Mouse (Mus musculus) erythroblast, embryonic 14.5 days (primary cell): Measurements from ENCODE around the gene Pkib. TPM values are rescaled to one million over a fixed set of nuclear protein-coding genes. Genes with fewer than 3 reads are reported as not detected.

Experiments used
- H3K27me3 ChIP-seq: 2 replicates; pipeline ENCODE4 v1.6.1; 2012; ENCODE audit warnings: inconsistent platforms; ENCODE audit not compliant: control insufficient read depth
- H3K36me3 ChIP-seq: 2 replicates; pipeline ENCODE4 v1.6.1; 2012; ENCODE audit warnings: mild to moderate bottlenecking, inconsistent platforms; ENCODE audit not compliant: control insufficient read depth
- H3K4me1 ChIP-seq: 2 replicates; pipeline ENCODE4 v1.6.1; 2012; ENCODE audit warnings: inconsistent platforms; ENCODE audit not compliant: control insufficient read depth
- H3K4me3 ChIP-seq: replicated peaks from 2 replicates; pipeline ENCODE3; 2012; ENCODE audit warnings: moderate library complexity, mild to moderate bottlenecking, inconsistent platforms
- H3K9me3 ChIP-seq: 2 replicates; pipeline ENCODE4 v1.6.1; 2012; ENCODE audit warnings: low read length, inconsistent platforms, mixed read lengths; ENCODE audit not compliant: control insufficient read depth
- GATA1 ChIP-seq: IDR thresholded peaks from 2 replicates; pipeline ENCODE4 v1.6.1; 2012; ENCODE audit warnings: low read length, inconsistent platforms, mixed read lengths
- TAL1 ChIP-seq: IDR thresholded peaks from 3 replicates; pipeline ENCODE4 v1.6.1; 2012; ENCODE audit warnings: low read length, inconsistent platforms, mixed read lengths
- polyA plus RNA-seq: library from polyadenylated mRNA; stranded (reverse); fragments of >175 nt; gene quantifications from 2 replicates; pipeline ENCODE4 v1.2.3, GENCODE M21; 2012

Pkib gene
- polyA plus RNA-seq, result 0.01 TPM in 1 of 2 replicates, not detected in the other

DNA sequence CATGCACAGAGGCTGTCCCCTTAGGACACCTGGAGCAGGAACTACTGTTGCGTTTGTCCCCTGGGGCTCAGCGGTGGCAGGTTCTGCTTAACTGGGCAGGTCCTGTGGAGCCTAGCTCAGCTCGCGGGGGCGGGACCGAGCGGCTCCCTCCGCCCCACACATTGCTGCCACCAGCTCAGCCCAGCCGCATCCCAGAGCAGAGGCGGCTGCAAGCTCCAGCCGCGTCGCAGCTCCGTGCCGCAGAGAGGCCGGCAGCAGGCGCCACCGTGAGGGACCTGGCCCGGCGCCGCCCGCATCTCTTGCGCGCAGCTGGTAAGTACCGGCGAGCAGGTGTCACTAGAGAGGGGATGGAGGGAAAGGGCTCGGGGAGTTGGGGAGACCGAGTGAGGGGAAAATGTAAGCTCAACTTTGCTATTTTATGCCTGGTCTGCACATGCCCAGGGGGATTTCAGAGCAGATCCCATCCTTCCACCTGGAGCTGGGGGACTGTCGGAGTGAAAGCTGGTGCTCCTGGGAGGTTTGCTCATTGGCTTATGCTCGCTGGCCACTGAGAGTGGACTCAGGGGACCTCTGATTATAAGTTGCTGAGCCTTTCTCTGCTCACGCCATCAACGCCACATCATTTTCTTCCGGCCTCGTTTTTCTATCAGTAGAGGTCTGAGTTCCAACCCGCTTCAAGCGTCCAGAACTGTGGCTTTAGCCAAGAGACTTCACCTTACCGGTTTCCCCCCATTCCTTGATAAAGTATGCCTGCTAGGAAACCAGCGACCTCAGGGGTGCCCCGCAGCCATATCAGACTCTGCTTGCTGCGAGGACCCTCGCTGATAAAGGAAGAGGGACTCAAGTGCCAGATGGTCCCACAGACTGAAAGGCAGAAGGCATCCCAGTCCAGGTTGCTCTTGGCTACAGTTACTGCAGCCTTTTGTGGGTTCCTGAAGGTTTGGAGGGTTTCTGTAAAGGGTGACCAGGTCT lies at the start of gene Pkib:
Gene Pkib, plus strand, starts transcription at position 86 of the 972 bp plus-strand sequence.
- H3K9me3 ChIP-seq, result peaks cover 5% of the 10 kb centered on the region; the same call in 1 of the 2 replicates
- TF ChIP-seq GATA1, result no peak
- H3K36me3 ChIP-seq, result no peaks in the 10 kb centered on the region
- H3K4me3 ChIP-seq, result no peak within 1 kb of the TSS
- H3K27me3 ChIP-seq, result peaks cover 17% of the 10 kb centered on the region
- no peaks in the 10 kb centered on the region for H3K4me1 ChIP-seq

DNA sequence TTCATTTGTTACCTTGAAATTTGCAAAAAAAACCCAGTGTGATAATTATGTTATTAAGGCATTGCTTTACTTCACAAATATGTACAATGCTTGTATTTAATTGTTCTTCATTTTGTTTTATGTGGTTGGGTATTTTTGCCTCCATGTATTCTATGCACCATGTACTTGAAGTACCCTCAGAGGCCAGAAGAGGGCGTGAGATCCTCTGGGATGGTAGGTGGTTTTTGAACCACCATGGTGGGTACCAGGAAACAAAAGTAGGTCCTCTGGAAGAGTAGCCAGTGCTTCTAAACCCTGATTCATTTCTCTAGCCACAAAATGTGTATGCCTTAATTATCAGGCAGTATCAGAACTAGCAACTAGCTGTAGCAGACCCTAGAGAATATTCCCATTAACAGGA lies 47.9 kb upstream of the Pkib start:
- no peak overlapping the region for H3K4me3 ChIP-seq
- H3K27me3 ChIP-seq, result no peaks in the 10 kb centered on the region
- no peaks in the 10 kb centered on the region for H3K4me1 ChIP-seq
- H3K36me3 ChIP-seq, result no peaks in the 10 kb centered on the region
- H3K9me3 ChIP-seq, result no peaks in the 10 kb centered on the region
- no peak for TF ChIP-seq GATA1
- TF ChIP-seq TAL1, result no peak

DNA sequence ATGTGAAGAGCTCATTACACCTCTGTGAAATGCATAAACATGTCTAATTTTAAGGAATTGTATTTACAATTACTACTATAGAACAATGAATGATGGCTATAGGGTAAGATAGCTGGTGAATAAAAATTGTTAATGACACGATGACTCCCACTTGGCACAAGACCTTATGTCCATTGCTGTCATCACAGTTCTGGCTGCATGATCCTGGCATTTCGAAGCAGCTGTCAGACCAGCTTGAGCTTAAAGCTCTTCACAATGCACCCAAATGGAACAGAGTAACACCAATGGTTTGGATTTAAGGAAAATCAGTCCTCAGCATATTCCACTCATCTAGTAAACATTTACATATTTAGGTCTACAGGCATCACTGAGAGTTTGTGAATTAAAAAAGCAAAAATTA lies 37.5 kb upstream of the Pkib start:
- Histone ChIP-seq H3K27me3 (no peaks in the 10 kb centered on the region), H3K4me3 (no peak overlapping the region), H3K36me3 (no peaks in the 10 kb centered on the region), H3K9me3 (no peaks in the 10 kb centered on the region), H3K4me1 (no peaks in the 10 kb centered on the region)
- TF ChIP-seq GATA1 (no peak), TAL1 (no peak)

DNA sequence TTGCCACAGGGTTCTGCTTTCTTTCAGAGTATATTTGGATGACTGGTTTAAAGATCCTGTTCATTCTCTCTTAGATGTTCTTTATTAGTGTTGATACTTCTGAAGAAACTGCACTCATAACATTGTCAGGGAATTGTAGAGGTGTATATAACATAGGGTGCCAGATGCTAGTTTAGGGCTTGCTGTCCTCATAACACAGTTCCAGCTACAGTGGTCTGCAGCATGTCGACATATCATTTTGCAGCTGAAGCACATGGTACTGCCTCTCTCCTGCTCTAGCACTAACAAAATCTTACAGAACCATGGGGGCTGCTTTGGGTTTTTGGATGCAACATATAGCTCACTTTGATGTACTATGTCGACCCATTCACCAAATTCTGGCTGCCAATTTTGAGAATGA lies 34.6 kb upstream of the Pkib start:
- Histone ChIP-seq H3K4me1 (no peaks in the 10 kb centered on the region), H3K4me3 (no peak overlapping the region), H3K36me3 (no peaks in the 10 kb centered on the region), H3K9me3 (no peaks in the 10 kb centered on the region), H3K27me3 (no peaks in the 10 kb centered on the region)
- TF ChIP-seq GATA1, result no peak
- TF ChIP-seq TAL1, result no peak

DNA sequence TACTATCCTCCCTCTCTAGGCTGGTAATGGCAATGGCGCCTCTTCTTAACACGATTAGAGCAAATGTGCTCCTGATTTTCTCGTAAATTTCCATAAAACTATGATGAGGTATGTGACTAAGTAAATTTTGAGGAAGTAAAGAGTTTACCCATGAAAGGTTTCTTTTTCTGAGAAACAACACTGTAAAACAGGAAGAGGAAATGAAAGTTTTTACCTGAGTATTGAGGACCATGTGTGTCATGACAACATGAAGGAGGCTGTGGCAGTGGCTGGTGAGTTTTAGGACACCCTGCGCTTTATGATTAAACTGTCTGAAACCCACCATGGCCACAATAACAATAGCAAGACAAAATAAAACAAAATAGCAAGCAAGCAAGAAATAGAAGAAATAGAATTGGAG lies 28.8 kb upstream of the Pkib start:
- Histone ChIP-seq H3K9me3 (no peaks in the 10 kb centered on the region), H3K4me1 (no peaks in the 10 kb centered on the region), H3K36me3 (no peaks in the 10 kb centered on the region), H3K4me3 (no peak overlapping the region), H3K27me3 (no peaks in the 10 kb centered on the region)
- TF ChIP-seq TAL1, result no peak
- TF ChIP-seq GATA1, result no peak

DNA sequence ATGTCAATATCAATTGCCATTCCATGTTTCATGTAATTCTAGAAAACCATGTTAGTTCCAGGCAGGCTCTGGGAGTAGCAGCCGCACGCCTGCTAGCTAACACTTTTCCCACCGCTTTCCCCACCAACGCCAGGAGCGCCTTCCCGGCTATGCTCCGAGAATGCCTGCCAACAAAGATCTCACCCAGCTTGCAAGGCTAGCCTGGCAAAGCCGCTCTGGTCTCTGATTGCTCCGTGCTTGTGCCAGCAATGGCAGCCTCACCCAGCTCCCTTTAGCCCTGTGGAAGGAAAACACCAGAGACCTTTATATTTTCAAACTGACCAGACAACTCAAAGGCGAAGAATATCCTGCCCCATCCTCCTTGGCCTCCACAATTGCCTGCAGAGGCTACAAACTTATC lies 8.5 kb upstream of the Pkib start:
- Histone ChIP-seq H3K4me1 (no peaks in the 10 kb centered on the region), H3K27me3 (no peaks in the 10 kb centered on the region), H3K4me3 (no peak overlapping the region), H3K36me3 (no peaks in the 10 kb centered on the region), H3K9me3 (no peaks in the 10 kb centered on the region)
- TF ChIP-seq GATA1, result no peak
- TF ChIP-seq TAL1, result no peak

DNA sequence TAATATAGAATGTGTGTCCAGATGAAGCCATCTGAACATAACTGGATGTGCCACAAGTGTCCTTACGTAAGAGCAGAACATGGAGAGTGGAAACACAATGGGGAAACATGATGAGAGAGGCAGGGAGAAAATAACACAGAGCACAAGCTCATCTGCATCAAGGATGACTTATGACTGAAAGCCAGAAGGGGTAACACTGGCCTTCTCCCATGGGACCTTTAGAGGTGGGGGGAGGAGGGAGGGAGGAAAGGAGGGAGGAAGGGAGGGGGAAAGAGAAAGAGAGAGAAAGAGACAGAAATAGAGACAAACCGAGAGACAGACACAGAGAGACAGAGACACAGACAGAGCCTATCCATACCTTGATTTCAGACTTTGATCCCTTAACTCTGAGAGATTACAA lies 4.0 kb upstream of the Pkib start:
- TF ChIP-seq GATA1 (no peak), TAL1 (no peak)
- H3K4me3 ChIP-seq, result no peak overlapping the region
- H3K27me3 ChIP-seq, result peaks cover 15% of the 10 kb centered on the region
- peaks cover 5% of the 10 kb centered on the region; the same call in 1 of the 2 replicates for H3K9me3 ChIP-seq
- H3K36me3 ChIP-seq, result no peaks in the 10 kb centered on the region
- H3K4me1 ChIP-seq, result no peaks in the 10 kb centered on the region

DNA sequence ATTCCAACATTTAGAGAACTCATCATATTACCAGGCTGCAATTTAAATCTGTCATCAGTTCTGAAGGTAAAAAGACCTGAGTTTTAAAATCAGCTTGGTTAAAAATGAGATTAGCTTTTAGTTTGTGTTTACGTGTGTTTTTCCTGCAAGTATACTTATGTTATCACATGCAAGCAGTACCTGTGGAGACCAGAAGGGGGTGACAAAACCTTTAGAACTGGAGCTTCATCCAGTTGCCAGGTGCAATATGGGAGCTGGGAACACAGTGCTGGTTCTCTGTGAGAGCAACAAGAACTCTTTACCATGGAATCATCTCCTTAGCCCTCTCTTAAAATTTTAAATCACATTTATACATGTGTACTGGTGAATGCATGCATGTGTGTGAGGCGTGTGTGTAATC lies 1.2 kb upstream of the Pkib start:
- H3K4me3 ChIP-seq, result no peak overlapping the region
- peaks cover 17% of the 10 kb centered on the region for H3K27me3 ChIP-seq
- no peak for TF ChIP-seq GATA1
- peaks cover 5% of the 10 kb centered on the region; the same call in 1 of the 2 replicates for H3K9me3 ChIP-seq
- no peaks in the 10 kb centered on the region for H3K36me3 ChIP-seq
- H3K4me1 ChIP-seq, result no peaks in the 10 kb centered on the region

DNA sequence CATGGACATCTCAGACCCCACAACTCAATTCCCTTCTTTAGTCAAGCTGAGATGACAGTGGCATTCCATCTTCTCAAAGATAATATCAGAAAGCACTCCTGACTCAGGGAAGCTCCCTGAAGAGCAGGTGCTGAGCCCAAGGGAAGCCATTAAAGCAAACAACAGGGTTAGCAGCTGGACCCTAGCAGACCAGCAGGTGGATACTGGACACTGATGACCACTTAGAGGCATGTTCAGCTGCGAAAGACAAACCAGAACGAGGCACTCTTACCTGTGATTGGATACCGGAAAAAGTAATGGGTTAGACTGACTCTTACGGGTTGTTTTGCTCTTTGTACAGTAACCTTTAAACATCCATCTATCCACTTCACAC lies 1.1 kb downstream of the Pkib start:
- Histone ChIP-seq H3K4me1 (no peaks in the 10 kb centered on the region), H3K9me3 (peaks cover 5% of the 10 kb centered on the region; the same call in 1 of the 2 replicates), H3K4me3 (no peak overlapping the region), H3K36me3 (no peaks in the 10 kb centered on the region), H3K27me3 (peaks cover 17% of the 10 kb centered on the region)
- TF ChIP-seq TAL1 (no peak), GATA1 (no peak)
